Mouse (Mus musculus): ENCODE measurements around the gene Rcan3. TPM values are rescaled to one million over a fixed set of nuclear protein-coding genes. Genes with fewer than 3 reads are reported as not detected.

The Rcan3 gene
- total RNA-seq (2012; rRNA removed): 6.5 and 7.9 TPM in 2 replicates
- 1 to 10 TPM in 1 of 2 experiments, not detected in 1; 7.8 TPM for polyA plus RNA-seq (2012; ENCODE audit: insufficient read depth in 1 of 2, insufficient read length in 2 of 2, low read depth in 1 of 2, low replicate concordance in 2 of 2, missing spikeins in 1 of 2)

DNA sequence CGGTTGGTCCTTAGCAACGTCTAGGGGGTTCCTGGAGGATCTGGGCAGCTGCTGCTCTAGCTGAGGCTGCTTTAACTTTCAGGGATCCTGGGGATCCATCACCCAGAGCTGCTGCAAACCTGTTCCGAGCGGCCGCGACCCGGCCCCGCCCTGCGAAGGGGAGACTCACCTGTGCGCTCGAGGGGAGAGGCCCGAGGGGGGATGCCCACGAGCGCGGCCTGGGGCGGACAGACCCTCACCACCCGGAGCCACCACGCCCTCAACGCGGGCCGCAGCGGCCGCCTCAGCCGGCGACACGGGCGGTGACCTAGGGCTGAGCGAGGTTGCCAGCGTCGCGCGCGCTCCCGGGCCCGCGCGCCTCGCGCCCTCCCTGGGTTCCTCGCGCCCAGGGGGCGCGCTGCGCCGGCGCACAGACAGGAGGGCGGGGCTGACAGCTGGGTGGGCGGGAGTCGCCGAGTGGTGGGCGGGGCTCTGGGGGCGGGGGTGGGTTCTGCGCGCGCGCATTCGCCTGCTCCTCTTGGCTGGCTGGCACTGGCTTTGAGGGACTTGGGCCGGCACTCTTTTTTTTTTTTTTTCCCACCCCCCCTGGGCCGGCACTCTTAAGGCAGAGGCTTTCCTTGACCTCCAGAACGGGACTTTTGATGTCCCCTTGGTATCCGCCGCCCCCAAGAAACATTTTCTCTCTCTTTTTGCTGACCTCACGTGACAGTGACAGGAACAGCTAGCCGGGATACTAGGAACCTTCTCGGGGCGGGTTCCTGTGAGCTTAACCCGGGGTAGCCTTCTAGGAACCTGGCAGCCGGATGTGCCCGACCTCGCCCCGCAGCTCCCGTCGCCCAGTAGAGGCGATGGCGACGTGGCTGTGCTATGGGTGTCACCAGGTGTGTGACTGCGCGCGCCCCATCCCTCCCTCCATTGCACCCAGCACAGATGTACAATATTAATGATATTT, at the start of gene Rcan3:
TSS of gene Rcan3 (minus strand) at position 411 of the 952 bp plus-strand sequence.
- peak within 1 kb of the TSS; percentile 82 for H3K27ac ChIP-seq (ENCODE audit: control insufficient read depth, low read depth, low read length)

GRCm38 (mm10) chr4:135480370-135480769, 46.7 kb upstream of the Rcan3 start:
- H3K36me3 ChIP-seq (ENCODE audit: control insufficient read depth in 1 of 2, insufficient read depth in 2 of 2, low read length in 2 of 2): peaks cover 0 to 6% of the 10 kb centered on the region in 2 experiments; a peak in 2 of 4 replicates
- peaks cover 0 to 7% of the 10 kb centered on the region in 2 experiments; a peak in 1 of 4 replicates for H3K4me1 ChIP-seq (ENCODE audit: control insufficient read depth in 1 of 2, insufficient read depth in 2 of 2, low read length in 2 of 2)
- H3K79me2 ChIP-seq (ENCODE audit: control insufficient read depth, insufficient read depth, low read length, poor library complexity): no peaks in the 10 kb centered on the region
- H3K9ac ChIP-seq (ENCODE audit: control insufficient read depth, low read depth, low read length, poor library complexity, severe bottlenecking): no peak overlapping the region
- no peaks in the 10 kb centered on the region for H3K9me3 ChIP-seq (replicated peaks; ENCODE audit: insufficient read depth, low read length)
- no peak overlapping the region for H3K27ac ChIP-seq (ENCODE audit: control insufficient read depth, low read depth, low read length)
- peak; percentile 37 for DNase-seq (ENCODE audit: low read depth, low spot score)
- H3K27me3 ChIP-seq (ENCODE audit: control insufficient read depth in 1 of 2, insufficient read depth in 2 of 2, low read length in 2 of 2): no peaks in the 10 kb centered on the region
- H3K4me3 ChIP-seq (ENCODE audit: control insufficient read depth in 1 of 2, insufficient read depth in 1 of 2, low read depth in 2 of 2, low read length in 2 of 2): no peak overlapping the region
- TF ChIP-seq RAD21 (IDR thresholded peaks at IDR 0.05; ENCODE audit: low read depth, low read length) (peak; percentile 12), GATA1 (IDR thresholded peaks at IDR 0.05; ENCODE audit: low read depth, low read length) (no peak), UBTF (IDR thresholded peaks at IDR 0.05; ENCODE audit: borderline replicate concordance, insufficient read depth, low read depth, low read length) (no peak), SIN3A (IDR thresholded peaks at IDR 0.05; ENCODE audit: low read length) (no peak), SMC3 (IDR thresholded peaks at IDR 0.05; ENCODE audit: low read depth, low read length) (peak; percentile 25; the same call in 1 of the 2 replicates), ZKSCAN1 (IDR thresholded peaks at IDR 0.05; ENCODE audit: low read depth, low read length) (no peak), MEF2A (IDR thresholded peaks at IDR 0.05; ENCODE audit: extremely low read depth, insufficient replicate concordance, low read depth, low read length, poor library complexity, severe bottlenecking) (no peak), GABPA (IDR thresholded peaks at IDR 0.05; ENCODE audit: low read depth, low read length) (no peak), CTCF (IDR thresholded peaks at IDR 0.05 in 2 of 3, conservative IDR thresholded peaks at IDR 0.05 in 1 of 3; ENCODE audit: control insufficient read depth in 1 of 3, insufficient read depth in 1 of 3, low read depth in 2 of 3, low read length in 3 of 3, poor library complexity in 1 of 3, severe bottlenecking in 1 of 3) (peak in 2 of 3 experiments; percentile 37 to 47; a peak in 4 of 6 replicates)

More for the DNA sequence above, at the start of gene Rcan3:
- Histone ChIP-seq H3K4me3 (ENCODE audit: control insufficient read depth in 1 of 2, insufficient read depth in 1 of 2, low read depth in 2 of 2, low read length in 2 of 2) (peak within 1 kb of the TSS; percentile 89 to 95), H3K4me1 (ENCODE audit: control insufficient read depth in 1 of 2, insufficient read depth in 2 of 2, low read length in 2 of 2) (peaks cover 14 to 36% of the 10 kb centered on the region in 2 experiments), H3K36me3 (ENCODE audit: control insufficient read depth in 1 of 2, insufficient read depth in 2 of 2, low read length in 2 of 2) (peaks cover 0 to 31% of the 10 kb centered on the region in 2 experiments; a peak in 2 of 4 replicates), H3K79me2 (ENCODE audit: control insufficient read depth, insufficient read depth, low read length, poor library complexity) (peaks cover 7% of the 10 kb centered on the region; the same call in 1 of the 2 replicates), H3K27me3 (ENCODE audit: control insufficient read depth in 1 of 2, insufficient read depth in 2 of 2, low read length in 2 of 2) (no peaks in the 10 kb centered on the region), H3K9ac (ENCODE audit: control insufficient read depth, low read depth, low read length, poor library complexity, severe bottlenecking) (peak within 1 kb of the TSS; percentile 94), H3K9me3 (replicated peaks; ENCODE audit: insufficient read depth, low read length) (no peaks in the 10 kb centered on the region)
- peak; percentile 86 for DNase-seq (ENCODE audit: low read depth, low spot score)
- TF ChIP-seq ZNF384 (IDR thresholded peaks at IDR 0.05; ENCODE audit: low read depth, low read length): peak; percentile 92
- TF ChIP-seq NRF1 (IDR thresholded peaks at IDR 0.05; ENCODE audit: insufficient read depth, low read depth, low read length, poor library complexity, severe bottlenecking): peak; percentile 80
- TF ChIP-seq UBTF (IDR thresholded peaks at IDR 0.05; ENCODE audit: borderline replicate concordance, insufficient read depth, low read depth, low read length): no peak
- TF ChIP-seq NELFE (IDR thresholded peaks at IDR 0.05; ENCODE audit: low read depth, low read length): peak; percentile 76
- peak; percentile 89 for TF ChIP-seq USF1 (IDR thresholded peaks at IDR 0.05; ENCODE audit: low read depth, low read length)
- TF ChIP-seq MXI1 (IDR thresholded peaks at IDR 0.05; ENCODE audit: low read depth, low read length): peak; percentile 87
- TF ChIP-seq TAL1 (IDR thresholded peaks at IDR 0.05; ENCODE audit: low read length): no peak
- no peak for TF ChIP-seq MAFK (IDR thresholded peaks at IDR 0.05; ENCODE audit: borderline replicate concordance, low read depth, low read length)
- peak; percentile 6 for TF ChIP-seq ETS1 (IDR thresholded peaks at IDR 0.05; ENCODE audit: low read depth, low read length)
- no peak for TF ChIP-seq RAD21 (IDR thresholded peaks at IDR 0.05; ENCODE audit: low read depth, low read length)
- no peak for TF ChIP-seq GATA1 (IDR thresholded peaks at IDR 0.05; ENCODE audit: low read depth, low read length)
- TF ChIP-seq CHD1 (IDR thresholded peaks at IDR 0.05; ENCODE audit: low read depth, low read length): no peak
- peak; percentile 74 to 78 for TF ChIP-seq POLR2A (IDR thresholded peaks at IDR 0.05; ENCODE audit: control insufficient read depth in 1 of 2, insufficient read depth in 1 of 2, low read depth in 1 of 2, low read length in 2 of 2, poor library complexity in 1 of 2)
- peak; percentile 46; the same call in 1 of the 2 replicates for TF ChIP-seq TCF12 (IDR thresholded peaks at IDR 0.05; ENCODE audit: low read depth, low read length)
- TF ChIP-seq KAT2A (conservative IDR thresholded peaks at IDR 0.05; ENCODE audit: low read depth, low read length): no peak
- TF ChIP-seq CTCF (IDR thresholded peaks at IDR 0.05 in 2 of 3, conservative IDR thresholded peaks at IDR 0.05 in 1 of 3; ENCODE audit: control insufficient read depth in 1 of 3, insufficient read depth in 1 of 3, low read depth in 2 of 3, low read length in 3 of 3, poor library complexity in 1 of 3, severe bottlenecking in 1 of 3): peak in 1 of 3 experiments; percentile 32; a peak in 1 of 6 replicates
- peak; percentile 72; the same call in 1 of the 2 replicates for TF ChIP-seq POLR2AphosphoS2 (IDR thresholded peaks at IDR 0.05; ENCODE audit: low read length)
- 0 out of 4 replicates have a peak, but pooled peaks of 1 of the 2 experiments have one; percentile 29 for TF ChIP-seq USF2 (IDR thresholded peaks at IDR 0.05; ENCODE audit: borderline replicate concordance in 1 of 2, insufficient read depth in 1 of 2, low read depth in 1 of 2, low read length in 2 of 2)
- TF ChIP-seq MAX (IDR thresholded peaks at IDR 0.05; ENCODE audit: low read length): peak; percentile 26
- TF ChIP-seq HCFC1 (IDR thresholded peaks at IDR 0.05; ENCODE audit: low read depth, low read length): 0 out of 2 replicates have a peak, but pooled peaks have one; percentile 41
- TF ChIP-seq GABPA (IDR thresholded peaks at IDR 0.05; ENCODE audit: low read depth, low read length): no peak
- TF ChIP-seq MAZ (IDR thresholded peaks at IDR 0.05; ENCODE audit: low read depth, low read length): peak; percentile 36; the same call in 1 of the 2 replicates
- peak; percentile 96 for TF ChIP-seq BHLHE40 (IDR thresholded peaks at IDR 0.05; ENCODE audit: borderline replicate concordance, low read depth, low read length)
- TF ChIP-seq POLR2AphosphoS5 (IDR thresholded peaks at IDR 0.05; ENCODE audit: borderline replicate concordance, low read depth, low read length): no peak
- no peak for TF ChIP-seq ZKSCAN1 (IDR thresholded peaks at IDR 0.05; ENCODE audit: low read depth, low read length)
- TF ChIP-seq ELF1 (IDR thresholded peaks at IDR 0.05; ENCODE audit: low read depth, low read length): no peak
- TF ChIP-seq E2F4 (IDR thresholded peaks at IDR 0.05; ENCODE audit: borderline replicate concordance, low read depth, low read length): no peak; the same call in 1 of the 2 replicates
- no peak; the same call in 1 of the 2 replicates for TF ChIP-seq TBP (IDR thresholded peaks at IDR 0.05; ENCODE audit: low read depth, low read length)
- TF ChIP-seq SIN3A (IDR thresholded peaks at IDR 0.05; ENCODE audit: low read length): peak; percentile 68
- TF ChIP-seq MYC (IDR thresholded peaks at IDR 0.05; ENCODE audit: low read depth, low read length): no peak
